Mouse (Mus musculus): ENCODE data around the gene Cilp. TPM values are rescaled to one million over a fixed set of nuclear protein-coding genes. Genes with fewer than 3 reads are reported as not detected.
A peak's percentile ranks its signal among the peaks of the same experiment; 100 is the strongest.

Cilp gene
- polyA plus RNA-seq, 1 experiment: 0.15 TPM

DNA sequence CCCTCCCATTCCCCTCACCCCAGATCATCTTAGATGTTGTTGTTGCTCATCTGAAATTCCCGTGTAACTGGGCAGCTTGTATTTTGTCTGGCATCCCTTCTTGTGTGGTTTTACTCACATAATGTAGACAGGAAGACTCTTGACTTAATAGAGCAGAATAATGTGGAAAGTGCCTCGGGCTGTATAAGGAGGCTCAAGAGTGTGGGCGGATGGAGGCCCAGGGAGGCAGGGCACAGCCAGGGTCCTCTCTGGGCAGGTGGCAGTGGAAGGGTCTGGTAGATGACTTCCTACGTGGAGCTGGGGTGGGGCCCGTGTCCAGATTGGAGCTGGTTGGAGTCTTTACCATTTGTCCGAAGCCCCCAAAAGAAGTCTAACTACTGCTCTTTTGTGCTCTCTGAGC lies 41.1 kb upstream of the Cilp start:
- no peak for TF ChIP-seq POLR2A (IDR thresholded peaks at IDR 0.05; ENCODE audit: insufficient read depth, low read length)
- TF ChIP-seq CTCF (IDR thresholded peaks at IDR 0.05; ENCODE audit: low read depth, low read length): no peak
- no peak for TF ChIP-seq EP300 (IDR thresholded peaks at IDR 0.05; ENCODE audit: insufficient read depth, low read depth, low read length)
- Histone ChIP-seq H3K27me3 (ENCODE audit: control insufficient read depth, insufficient read depth, low read length, poor library complexity, severe bottlenecking) (no peaks in the 10 kb centered on the region), H3K4me1 (ENCODE audit: control insufficient read depth, insufficient read depth, low read length) (peaks cover 2% of the 10 kb centered on the region), H3K9me3 (replicated peaks; ENCODE audit: control insufficient read depth, insufficient read depth, low read length, poor library complexity, severe bottlenecking) (no peaks in the 10 kb centered on the region), H3K36me3 (ENCODE audit: control insufficient read depth, insufficient read depth, low read length, poor library complexity, severe bottlenecking) (0 out of 2 replicates have a peak, but pooled peaks cover 2% of the 10 kb centered on the region), H3K4me3 (ENCODE audit: low read depth, low read length) (no peak overlapping the region), H3K27ac (ENCODE audit: insufficient read depth, low read length) (no peak overlapping the region), H3K9ac (ENCODE audit: low read depth, poor library complexity, severe bottlenecking) (no peak overlapping the region)

DNA sequence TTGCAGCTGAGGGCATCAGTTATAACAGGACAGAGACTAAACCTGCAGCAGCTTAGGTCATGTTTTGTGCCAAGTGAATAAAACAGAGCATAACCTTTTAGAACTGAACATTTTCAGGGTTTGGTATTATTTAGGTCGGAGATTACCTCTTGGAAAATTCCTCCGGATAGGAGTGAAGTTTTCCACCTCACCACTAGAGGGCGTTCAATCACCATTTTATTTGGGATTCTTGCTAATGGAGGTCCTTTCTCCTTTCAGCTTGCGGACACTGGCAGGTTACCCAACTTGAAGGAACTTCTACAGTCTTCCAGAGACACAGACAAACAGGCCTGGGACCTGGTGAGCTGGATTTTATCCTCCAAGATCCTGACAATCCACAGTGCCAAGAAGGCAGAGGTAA lies 39.2 kb upstream of the Cilp start:
- Histone ChIP-seq H3K36me3 (ENCODE audit: control insufficient read depth, insufficient read depth, low read length, poor library complexity, severe bottlenecking) (0 out of 2 replicates have a peak, but pooled peaks cover 2% of the 10 kb centered on the region), H3K27me3 (ENCODE audit: control insufficient read depth, insufficient read depth, low read length, poor library complexity, severe bottlenecking) (no peaks in the 10 kb centered on the region), H3K27ac (ENCODE audit: insufficient read depth, low read length) (no peak overlapping the region), H3K4me3 (ENCODE audit: low read depth, low read length) (no peak overlapping the region), H3K9me3 (replicated peaks; ENCODE audit: control insufficient read depth, insufficient read depth, low read length, poor library complexity, severe bottlenecking) (no peaks in the 10 kb centered on the region), H3K9ac (ENCODE audit: low read depth, poor library complexity, severe bottlenecking) (no peak overlapping the region), H3K4me1 (ENCODE audit: control insufficient read depth, insufficient read depth, low read length) (no peaks in the 10 kb centered on the region)
- TF ChIP-seq POLR2A (IDR thresholded peaks at IDR 0.05; ENCODE audit: insufficient read depth, low read length) (no peak), CTCF (IDR thresholded peaks at IDR 0.05; ENCODE audit: low read depth, low read length) (no peak), EP300 (IDR thresholded peaks at IDR 0.05; ENCODE audit: insufficient read depth, low read depth, low read length) (no peak)

DNA sequence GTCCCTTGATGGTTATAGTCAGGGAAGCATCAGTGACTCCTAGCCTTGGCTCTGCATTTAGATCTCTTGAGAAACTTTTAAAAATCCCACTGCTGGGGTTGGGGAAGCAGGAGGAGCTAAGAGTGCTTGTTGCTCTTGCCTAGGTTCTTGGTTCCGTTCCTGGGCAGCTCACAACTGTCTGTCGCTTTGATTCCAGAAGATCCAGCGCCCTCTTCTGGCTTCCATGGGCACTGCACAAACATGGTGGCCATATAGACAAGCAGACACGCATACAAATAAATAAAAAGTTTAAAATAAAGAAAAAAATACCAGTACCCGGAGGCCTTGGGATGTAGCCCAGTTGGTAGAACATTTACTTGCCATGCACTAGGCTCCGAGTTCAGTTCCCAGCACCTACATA lies 34.7 kb upstream of the Cilp start:
- Histone ChIP-seq H3K27me3 (ENCODE audit: control insufficient read depth, insufficient read depth, low read length, poor library complexity, severe bottlenecking) (no peaks in the 10 kb centered on the region), H3K4me3 (ENCODE audit: low read depth, low read length) (no peak overlapping the region), H3K9ac (ENCODE audit: low read depth, poor library complexity, severe bottlenecking) (no peak overlapping the region), H3K27ac (ENCODE audit: insufficient read depth, low read length) (no peak overlapping the region), H3K36me3 (ENCODE audit: control insufficient read depth, insufficient read depth, low read length, poor library complexity, severe bottlenecking) (0 out of 2 replicates have a peak, but pooled peaks cover 2% of the 10 kb centered on the region), H3K4me1 (ENCODE audit: control insufficient read depth, insufficient read depth, low read length) (no peaks in the 10 kb centered on the region), H3K9me3 (replicated peaks; ENCODE audit: control insufficient read depth, insufficient read depth, low read length, poor library complexity, severe bottlenecking) (no peaks in the 10 kb centered on the region)
- TF ChIP-seq CTCF (IDR thresholded peaks at IDR 0.05; ENCODE audit: low read depth, low read length): peak; percentile 51
- TF ChIP-seq EP300 (IDR thresholded peaks at IDR 0.05; ENCODE audit: insufficient read depth, low read depth, low read length): no peak

GRCm38 (mm10) chr9:65231284-65231683 lies 33.7 kb upstream of the Cilp start:
- Histone ChIP-seq H3K27ac (ENCODE audit: insufficient read depth, low read length) (no peak overlapping the region), H3K27me3 (ENCODE audit: control insufficient read depth, insufficient read depth, low read length, poor library complexity, severe bottlenecking) (no peaks in the 10 kb centered on the region), H3K9ac (ENCODE audit: low read depth, poor library complexity, severe bottlenecking) (no peak overlapping the region), H3K9me3 (replicated peaks; ENCODE audit: control insufficient read depth, insufficient read depth, low read length, poor library complexity, severe bottlenecking) (no peaks in the 10 kb centered on the region), H3K4me1 (ENCODE audit: control insufficient read depth, insufficient read depth, low read length) (no peaks in the 10 kb centered on the region), H3K4me3 (ENCODE audit: low read depth, low read length) (no peak overlapping the region), H3K36me3 (ENCODE audit: control insufficient read depth, insufficient read depth, low read length, poor library complexity, severe bottlenecking) (0 out of 2 replicates have a peak, but pooled peaks cover under 1% of the 10 kb centered on the region)
- TF ChIP-seq CTCF (IDR thresholded peaks at IDR 0.05; ENCODE audit: low read depth, low read length): no peak
- TF ChIP-seq EP300 (IDR thresholded peaks at IDR 0.05; ENCODE audit: insufficient read depth, low read depth, low read length): no peak
- TF ChIP-seq POLR2A (IDR thresholded peaks at IDR 0.05; ENCODE audit: insufficient read depth, low read length): no peak

DNA sequence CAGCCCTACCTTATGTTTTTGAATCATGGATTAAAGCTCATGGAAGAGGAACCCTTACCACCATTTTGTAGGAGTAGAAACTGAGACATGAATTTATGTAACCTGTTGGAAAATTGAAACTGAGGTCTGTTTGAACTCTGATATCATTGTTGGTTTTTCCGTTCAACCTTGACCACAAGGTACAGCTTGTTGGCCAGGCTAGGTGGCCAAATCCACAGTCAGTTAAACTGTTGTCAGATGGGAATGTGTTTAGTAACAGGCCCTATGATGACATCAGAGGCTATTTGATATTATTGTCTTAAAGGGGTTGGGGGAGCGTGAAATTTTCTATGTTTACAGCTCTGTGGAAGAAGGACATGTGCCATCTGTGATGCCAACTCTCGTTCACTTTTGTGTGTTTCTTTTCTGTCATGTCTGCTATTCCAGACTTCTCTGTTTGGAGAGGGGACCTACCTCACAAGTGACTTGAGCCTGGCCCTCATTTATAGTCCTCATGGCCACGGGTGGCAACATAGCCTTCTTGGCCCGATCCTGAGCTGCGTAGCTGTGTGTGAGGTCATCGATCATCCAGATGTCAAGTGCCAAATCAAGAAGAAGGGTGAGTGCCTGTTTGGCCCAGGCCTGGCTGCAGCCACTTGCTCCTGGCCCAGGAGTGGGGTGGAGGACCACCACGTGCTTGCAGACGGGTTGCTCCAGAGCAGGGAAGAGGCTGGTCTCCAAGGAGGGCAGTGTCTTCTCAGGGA lies 31.6 kb upstream of the Cilp start:
- Histone ChIP-seq H3K36me3 (ENCODE audit: control insufficient read depth, insufficient read depth, low read length, poor library complexity, severe bottlenecking) (no peaks in the 10 kb centered on the region), H3K9ac (ENCODE audit: low read depth, poor library complexity, severe bottlenecking) (no peak overlapping the region), H3K4me3 (ENCODE audit: low read depth, low read length) (no peak overlapping the region), H3K27me3 (ENCODE audit: control insufficient read depth, insufficient read depth, low read length, poor library complexity, severe bottlenecking) (no peaks in the 10 kb centered on the region), H3K9me3 (replicated peaks; ENCODE audit: control insufficient read depth, insufficient read depth, low read length, poor library complexity, severe bottlenecking) (no peaks in the 10 kb centered on the region), H3K4me1 (ENCODE audit: control insufficient read depth, insufficient read depth, low read length) (no peaks in the 10 kb centered on the region), H3K27ac (ENCODE audit: insufficient read depth, low read length) (no peak overlapping the region)
- no peak for TF ChIP-seq POLR2A (IDR thresholded peaks at IDR 0.05; ENCODE audit: insufficient read depth, low read length)
- no peak for TF ChIP-seq EP300 (IDR thresholded peaks at IDR 0.05; ENCODE audit: insufficient read depth, low read depth, low read length)
- no peak for TF ChIP-seq CTCF (IDR thresholded peaks at IDR 0.05; ENCODE audit: low read depth, low read length)

- no peak overlapping the region for H3K4me3 ChIP-seq (ENCODE audit: low read depth, low read length)
These were observed 30.2 kb upstream of the Cilp start for GRCm38 (mm10) chr9:65234734-65235133.

More at GRCm38 (mm10) chr9:65234734-65235133, 30.2 kb upstream of the Cilp start:
- no peaks in the 10 kb centered on the region for H3K36me3 ChIP-seq (ENCODE audit: control insufficient read depth, insufficient read depth, low read length, poor library complexity, severe bottlenecking)
- TF ChIP-seq EP300 (IDR thresholded peaks at IDR 0.05; ENCODE audit: insufficient read depth, low read depth, low read length): no peak
- no peak for TF ChIP-seq CTCF (IDR thresholded peaks at IDR 0.05; ENCODE audit: low read depth, low read length)
- TF ChIP-seq POLR2A (IDR thresholded peaks at IDR 0.05; ENCODE audit: insufficient read depth, low read length): no peak
- H3K4me1 ChIP-seq (ENCODE audit: control insufficient read depth, insufficient read depth, low read length): no peaks in the 10 kb centered on the region
- H3K9me3 ChIP-seq (replicated peaks; ENCODE audit: control insufficient read depth, insufficient read depth, low read length, poor library complexity, severe bottlenecking): no peaks in the 10 kb centered on the region
- H3K27me3 ChIP-seq (ENCODE audit: control insufficient read depth, insufficient read depth, low read length, poor library complexity, severe bottlenecking): no peaks in the 10 kb centered on the region
- no peak overlapping the region for H3K27ac ChIP-seq (ENCODE audit: insufficient read depth, low read length)
- H3K9ac ChIP-seq (ENCODE audit: low read depth, poor library complexity, severe bottlenecking): no peak overlapping the region
